Mouse (Mus musculus) hindbrain, embryonic 14.5 days (tissue): Measurements from ENCODE around the gene Gm10974. TPM values are rescaled to one million over a fixed set of nuclear protein-coding genes. Genes with fewer than 3 reads are reported as not detected.

Experiments used
- ATAC-seq: fragments of 200-750 bp; cut with Nextera tagmentation; 2 replicates; pipeline ENCODE4 v1.8.0; 2017; ENCODE audit warnings: moderate number of reproducible peaks, mild to moderate bottlenecking, moderate TSS enrichment, moderate library complexity; ENCODE audit not compliant: low FRiP score
- DNase-seq: peaks from one replicate; pipeline ENCODE4 v3.0.0-alpha.2; 2015; ENCODE audit warnings: low spot score
- H3K27ac ChIP-seq: fragments of 300-500 bp; sonication (generic); 2 replicates; pipeline ENCODE4 v1.5.1; 2014; ENCODE audit warnings: mild to moderate bottlenecking, moderate library complexity
- H3K27me3 ChIP-seq: fragments of 300-500 bp; sonication (generic); 2 replicates; pipeline ENCODE4 v1.6.1; 2014; ENCODE audit warnings: mild to moderate bottlenecking, low read length, mixed read lengths; ENCODE audit not compliant: control insufficient read depth, insufficient read depth
- H3K36me3 ChIP-seq: fragments of 300-500 bp; sonication (generic); replicated peaks from 2 replicates; pipeline ENCODE4 v1.6.1; 2014; ENCODE audit not compliant: control insufficient read depth, insufficient read depth
- H3K4me1 ChIP-seq: fragments of 300-500 bp; sonication (generic); replicated peaks from 2 replicates; pipeline ENCODE4 v1.6.1; 2014; ENCODE audit warnings: antibody characterized with exemption, low read length, mixed read lengths; ENCODE audit not compliant: control insufficient read depth, insufficient read depth
- H3K4me2 ChIP-seq: fragments of 300-500 bp; sonication (generic); replicated peaks from 2 replicates; pipeline ENCODE4 v1.6.1; 2014; ENCODE audit warnings: mild to moderate bottlenecking, moderate library complexity
- H3K4me3 ChIP-seq: fragments of 300-500 bp; sonication (generic); replicated peaks from 2 replicates; pipeline ENCODE4 v1.5.1; 2014; ENCODE audit warnings: mild to moderate bottlenecking, low read length
- H3K9ac ChIP-seq: fragments of 300-500 bp; sonication (generic); 2 replicates; pipeline ENCODE4 v1.6.1; 2014
- H3K9me3 ChIP-seq: fragments of 300-500 bp; sonication (generic); 2 replicates; pipeline ENCODE4 v1.6.1; 2016; ENCODE audit warnings: low read length; ENCODE audit not compliant: control insufficient read depth
- WGBS: fragments of 180-500 bp; shearing (Covaris S2); extraction: QIAGEN DNeasy Blood & Tissue Kit; methylation state at CpG from one replicate; pipeline ENCODE4 v1.1.7; 2014; 5-methylcytosine and 5-hydroxymethylcytosine counted together
- polyA plus RNA-seq: library from polyadenylated mRNA; unstranded; fragments of >200 nt; fragmentation: Nextera tagmentation; extraction: Ambion mirVana; gene quantifications from 2 replicates; pipeline ENCODE4 v1.2.1, GENCODE M21; 2014

Gm10974 gene
- polyA plus RNA-seq, 1 experiment from 2014 or later: not detected

- WGBS: 64% methylated on average over 3 of the region's 3 CpGs
- Histone ChIP-seq H3K27ac (no peak overlapping the region), H3K36me3 (no peaks in the 10 kb centered on the region), H3K9me3 (no peaks in the 10 kb centered on the region), H3K27me3 (no peaks in the 10 kb centered on the region), H3K4me2 (no peak overlapping the region), H3K4me1 (no peaks in the 10 kb centered on the region), H3K9ac (no peak overlapping the region), H3K4me3 (no peak overlapping the region)
- DNase-seq (no peak), ATAC-seq (no peak)
Observed at GRCm38 (mm10) chr7:66354911-66355310, 10.8 kb upstream of the Gm10974 start.

GRCm38 (mm10) chr7:66355791-66356522, 9.7 kb upstream of the Gm10974 start:
- no peak overlapping the region for H3K27ac ChIP-seq
- no peaks in the 10 kb centered on the region for H3K4me1 ChIP-seq
- H3K9me3 ChIP-seq: 0 out of 2 replicates have a peak, but pooled peaks cover 6% of the 10 kb centered on the region
- WGBS: 92% methylated on average over 8 of the region's 8 CpGs
- H3K4me3 ChIP-seq: no peak overlapping the region
- no peak overlapping the region for H3K9ac ChIP-seq
- H3K4me2 ChIP-seq: no peak overlapping the region
- ATAC-seq (no peak), DNase-seq (no peak)
- no peaks in the 10 kb centered on the region for H3K27me3 ChIP-seq
- H3K36me3 ChIP-seq: no peaks in the 10 kb centered on the region

DNA sequence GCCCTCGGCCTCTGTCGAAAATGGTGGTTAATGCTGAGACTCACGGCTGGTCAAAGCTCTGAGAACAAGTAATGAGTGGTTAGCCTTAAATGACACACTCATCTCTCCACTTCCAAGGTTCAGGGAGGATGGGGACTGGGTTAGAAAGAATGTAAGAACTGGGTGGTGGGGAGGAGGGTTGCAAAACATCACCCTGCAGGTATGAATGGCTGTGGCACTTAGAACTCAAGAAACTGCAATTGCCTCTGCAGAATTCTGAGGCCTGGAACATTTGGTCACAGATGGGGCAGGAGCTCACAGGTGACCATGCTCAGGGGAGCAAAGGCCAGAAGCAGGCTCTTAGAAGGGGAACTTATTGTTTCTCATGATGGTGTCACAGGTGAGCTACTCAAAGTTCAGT, 7.2 kb upstream of the Gm10974 start:
- Histone ChIP-seq H3K27ac (no peak overlapping the region), H3K27me3 (no peaks in the 10 kb centered on the region), H3K9me3 (0 out of 2 replicates have a peak, but pooled peaks cover 9% of the 10 kb centered on the region), H3K36me3 (no peaks in the 10 kb centered on the region), H3K4me2 (no peak overlapping the region), H3K4me1 (no peaks in the 10 kb centered on the region), H3K9ac (no peak overlapping the region), H3K4me3 (no peak overlapping the region)
- ATAC-seq (no peak), DNase-seq (no peak)
- 97% methylated on average over 3 of the region's 3 CpGs for WGBS

DNA sequence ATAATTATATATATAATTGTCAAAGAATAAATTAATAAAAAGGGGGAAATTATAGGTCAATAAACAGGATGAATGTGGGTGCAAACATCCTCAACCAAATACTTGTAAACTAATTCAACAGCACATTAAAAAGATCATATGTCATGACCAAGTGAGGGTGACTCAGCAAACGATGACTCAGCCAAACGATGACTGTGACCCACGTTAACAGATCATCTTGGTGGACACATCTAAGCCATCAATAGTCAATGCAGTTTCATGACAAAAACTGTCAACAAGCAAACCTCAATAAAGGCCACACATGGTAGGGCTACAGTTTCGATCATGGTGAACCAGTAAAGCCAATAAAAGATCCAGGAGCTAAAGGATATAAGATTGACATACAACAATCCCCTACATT, 6.7 kb upstream of the Gm10974 start:
- Histone ChIP-seq H3K4me3 (no peak overlapping the region), H3K4me2 (no peak overlapping the region), H3K36me3 (no peaks in the 10 kb centered on the region), H3K27me3 (no peaks in the 10 kb centered on the region), H3K9ac (no peak overlapping the region), H3K27ac (no peak overlapping the region), H3K9me3 (0 out of 2 replicates have a peak, but pooled peaks cover 9% of the 10 kb centered on the region), H3K4me1 (no peaks in the 10 kb centered on the region)
- DNase-seq (no peak), ATAC-seq (no peak)
- WGBS: 87% methylated on average over 4 of the region's 4 CpGs

DNA sequence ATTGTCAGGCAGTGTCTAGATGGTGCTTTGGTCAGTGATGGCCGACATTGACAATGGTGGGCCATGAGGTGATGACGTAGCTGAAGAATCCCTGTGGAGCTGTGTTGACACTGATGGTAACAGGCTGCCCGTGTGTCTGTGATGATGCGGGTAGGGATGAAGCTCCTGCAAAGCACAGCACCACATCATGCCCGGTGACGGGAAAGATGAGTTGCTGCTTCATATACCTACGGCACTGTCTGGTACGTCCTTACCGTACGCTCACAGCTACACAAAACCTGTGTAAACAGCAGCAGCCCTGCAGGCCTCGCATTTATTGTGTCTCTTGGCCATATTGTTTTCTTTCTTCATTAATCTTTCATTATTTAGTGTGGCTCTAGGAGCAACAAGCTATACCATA, 1.2 kb upstream of the Gm10974 start:
- Histone ChIP-seq H3K9me3 (0 out of 2 replicates have a peak, but pooled peaks cover 9% of the 10 kb centered on the region), H3K4me1 (no peaks in the 10 kb centered on the region), H3K4me2 (no peak overlapping the region), H3K27ac (no peak overlapping the region), H3K27me3 (no peaks in the 10 kb centered on the region), H3K36me3 (no peaks in the 10 kb centered on the region), H3K9ac (no peak overlapping the region), H3K4me3 (no peak overlapping the region)
- ATAC-seq (no peak), DNase-seq (no peak)
- 94% methylated on average over 11 of the region's 11 CpGs for WGBS

- no peak overlapping the region for H3K27ac ChIP-seq
- DNase-seq (no peak), ATAC-seq (no peak)
- no peaks in the 10 kb centered on the region for H3K36me3 ChIP-seq
- H3K9ac ChIP-seq: no peak overlapping the region
- no peak overlapping the region for H3K4me3 ChIP-seq
- H3K9me3 ChIP-seq: 0 out of 2 replicates have a peak, but pooled peaks cover 6% of the 10 kb centered on the region
- 87% methylated on average over 2 of the region's 2 CpGs for WGBS
- H3K4me1 ChIP-seq: no peaks in the 10 kb centered on the region
- no peaks in the 10 kb centered on the region for H3K27me3 ChIP-seq
- H3K4me2 ChIP-seq: no peak overlapping the region
Observed at GRCm38 (mm10) chr7:66365411-66365810, 294 bp upstream of the Gm10974 start.

GRCm38 (mm10) chr7:66369071-66369933, 3.6 kb downstream of the Gm10974 start:
- no peak overlapping the region for H3K9ac ChIP-seq
- no peak overlapping the region for H3K27ac ChIP-seq
- no peaks in the 10 kb centered on the region for H3K9me3 ChIP-seq
- no peak overlapping the region for H3K4me3 ChIP-seq
- no peak overlapping the region for H3K4me2 ChIP-seq
- no peaks in the 10 kb centered on the region for H3K4me1 ChIP-seq
- ATAC-seq (no peak), DNase-seq (no peak)
- WGBS: 74% methylated on average over 5 of the region's 5 CpGs
- no peaks in the 10 kb centered on the region for H3K27me3 ChIP-seq
- H3K36me3 ChIP-seq: no peaks in the 10 kb centered on the region

- DNase-seq (no peak), ATAC-seq (no peak)
- H3K27me3 ChIP-seq: no peaks in the 10 kb centered on the region
- no peaks in the 10 kb centered on the region for H3K36me3 ChIP-seq
- no peak overlapping the region for H3K9ac ChIP-seq
- no peak overlapping the region for H3K4me3 ChIP-seq
- 80% methylated on average over 5 of the region's 5 CpGs for WGBS
- H3K27ac ChIP-seq: no peak overlapping the region
- no peaks in the 10 kb centered on the region for H3K9me3 ChIP-seq
- no peak overlapping the region for H3K4me2 ChIP-seq
- no peaks in the 10 kb centered on the region for H3K4me1 ChIP-seq
Observed at GRCm38 (mm10) chr7:66369934-66370445, 4.3 kb downstream of the Gm10974 start.

DNA sequence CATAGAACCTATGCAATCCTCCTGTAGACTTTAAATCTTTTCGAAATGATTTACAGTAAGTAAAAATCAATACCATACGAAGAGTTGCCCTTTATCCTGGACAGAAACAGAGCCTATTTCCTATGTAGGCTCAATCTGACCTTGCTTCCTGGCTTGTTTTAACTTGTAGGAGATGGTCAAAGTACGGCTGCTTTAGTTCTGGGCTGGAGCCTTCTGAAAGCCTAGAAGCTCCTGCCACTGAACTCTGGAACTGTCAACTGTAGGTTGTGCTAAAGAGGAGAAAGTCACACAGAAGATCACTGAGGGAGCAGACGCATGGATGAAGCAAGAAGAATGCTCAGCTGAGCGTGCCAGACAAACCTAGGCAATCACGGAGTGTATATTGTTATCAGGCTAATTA, 5.3 kb downstream of the Gm10974 start:
- no peaks in the 10 kb centered on the region for H3K4me1 ChIP-seq
- whole genome bisulfite sequencing: 90% methylated on average over 6 of the region's 6 CpGs
- H3K4me3 ChIP-seq: no peak overlapping the region
- DNase-seq (no peak), ATAC-seq (no peak)
- H3K27me3 ChIP-seq: no peaks in the 10 kb centered on the region
- no peak overlapping the region for H3K27ac ChIP-seq
- no peak overlapping the region for H3K4me2 ChIP-seq
- H3K36me3 ChIP-seq: no peaks in the 10 kb centered on the region
- no peaks in the 10 kb centered on the region for H3K9me3 ChIP-seq
- H3K9ac ChIP-seq: no peak overlapping the region
